In the genomic region with DNA sequence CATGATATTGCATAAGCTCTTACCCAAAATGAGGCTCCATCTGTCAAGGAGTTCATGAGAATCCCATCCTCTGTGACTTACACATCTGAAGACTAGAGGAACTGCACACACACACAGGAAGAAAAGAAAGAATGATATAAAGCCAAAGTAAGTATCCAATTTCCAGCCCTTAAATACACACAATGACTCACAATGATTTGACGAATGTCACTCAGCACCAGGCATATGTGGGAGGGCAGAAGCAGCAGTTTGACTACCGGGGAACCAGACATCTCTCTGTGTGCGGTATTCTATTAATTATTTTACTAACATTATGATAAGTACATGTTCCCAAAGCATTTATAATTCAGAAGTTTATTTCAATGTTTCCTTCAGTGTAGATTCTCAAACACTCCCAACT, we compare ENCODE assay signal across 16 mouse cellular contexts.
"Had no signal": no experiment of that assay in that cellular context is flagged by ENCODE, and none has a peak within 500 bp of the region (broad histone marks: within the 10 kb centered on the region; RNA-seq: fewer than 3 reads in every experiment).

No protein-coding gene starts in this region.

- H3K9me3 ChIP-seq: limb, embryonic 10.5 days; limb, embryonic 13.5 days; liver, embryonic 12.5 days; liver, embryonic 15.5 days; lung, embryonic 15.5 days; midbrain, embryonic 10.5 days; midbrain, embryonic 13.5 days; stomach, embryonic 15.5 days had no signal

- DNase-seq: kidney, adult 2 months; liver; lung, adult 18-20 months; right cerebral cortex, postnatal 25 days; spleen, adult 18-20 months; thymus, postnatal 25 days had no signal

- H3K27me3 ChIP-seq: limb, embryonic 13.5 days; liver, embryonic 12.5 days; liver, embryonic 15.5 days; lung, embryonic 15.5 days; megakaryocyte, embryonic 14.5 days; midbrain, embryonic 13.5 days; stomach, embryonic 15.5 days had no signal

- H3K36me3 ChIP-seq: limb, embryonic 10.5 days; limb, embryonic 13.5 days; liver, embryonic 12.5 days; liver, embryonic 15.5 days; lung, embryonic 15.5 days; midbrain, embryonic 10.5 days; midbrain, embryonic 13.5 days; stomach, embryonic 15.5 days had no signal

- H3K27ac ChIP-seq: kidney, postnatal 0 days; limb, embryonic 10.5 days; limb, embryonic 13.5 days; liver, embryonic 12.5 days; liver, embryonic 15.5 days; lung, embryonic 15.5 days; midbrain, embryonic 10.5 days; midbrain, embryonic 13.5 days; stomach, embryonic 15.5 days had no signal

- H3K4me1 ChIP-seq: limb, embryonic 10.5 days; limb, embryonic 13.5 days; liver, embryonic 12.5 days; liver, embryonic 15.5 days; lung, embryonic 15.5 days; megakaryocyte, embryonic 14.5 days; midbrain, embryonic 10.5 days; stomach, embryonic 15.5 days had no signal

- H3K4me3 ChIP-seq: limb, embryonic 10.5 days; limb, embryonic 13.5 days; liver, embryonic 12.5 days; liver, embryonic 15.5 days; lung, embryonic 15.5 days; megakaryocyte, embryonic 14.5 days; midbrain, embryonic 10.5 days; midbrain, embryonic 13.5 days; stomach, embryonic 15.5 days had no signal
